In the genomic region with DNA sequence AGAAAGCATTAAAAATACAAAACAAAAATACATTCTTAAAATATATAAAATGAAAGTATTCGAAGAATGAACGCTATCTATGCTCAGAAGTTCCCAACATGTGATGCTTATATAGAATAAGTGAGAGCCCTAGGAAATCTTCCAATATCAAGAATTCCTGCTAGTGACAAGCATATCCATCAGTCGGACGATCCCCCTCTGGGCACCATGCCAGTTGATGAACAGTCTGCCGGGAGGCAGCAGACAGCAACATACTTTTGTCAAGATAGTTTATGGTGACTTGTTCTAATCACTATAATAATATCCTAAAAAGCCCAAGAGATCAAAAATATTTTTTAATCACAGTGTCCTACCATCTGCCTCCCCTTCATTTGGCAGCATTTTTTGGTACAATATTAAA, we compare ENCODE assay signal across 17 mouse cellular contexts.
DNase-seq lines count a peak whose midpoint lies in the region; ATAC-seq lines count a peak whose summit lies in the region.
"Had no signal": no experiment of that assay in that cellular context is flagged by ENCODE, and none has a peak within 500 bp of the region (broad histone marks: within the 10 kb centered on the region; RNA-seq: fewer than 3 reads in every experiment).

No protein-coding gene starts in this region.

- no peaks in the 10 kb centered on the region for H3K27me3 ChIP-seq in lung, embryonic 16.5 days (ENCODE audit: control insufficient read depth, insufficient read depth, low read depth, low read length)
- H3K27me3 ChIP-seq: embryonic facial prominence, embryonic 12.5 days; hindbrain, embryonic 12.5 days; liver, embryonic 15.5 days; midbrain, embryonic 12.5 days; stomach, embryonic 15.5 days had no signal

- H3K4me1 ChIP-seq in lung, embryonic 16.5 days (replicated peaks; ENCODE audit: control insufficient read depth, insufficient read depth, low read length), result no peaks in the 10 kb centered on the region
- H3K4me1 ChIP-seq: embryonic facial prominence, embryonic 12.5 days; hindbrain, embryonic 12.5 days; limb, embryonic 10.5 days; liver, embryonic 15.5 days; midbrain, embryonic 12.5 days; stomach, embryonic 15.5 days had no signal

- no peak overlapping the region for H3K9ac ChIP-seq in lung, embryonic 16.5 days (ENCODE audit: low read length)
- H3K9ac ChIP-seq: embryonic facial prominence, embryonic 12.5 days; heart, embryonic 13.5 days; hindbrain, embryonic 12.5 days; liver, embryonic 15.5 days; midbrain, embryonic 12.5 days; stomach, embryonic 15.5 days had no signal

- H3K27ac ChIP-seq in lung, embryonic 16.5 days (ENCODE audit: low read length), result no peak overlapping the region
- H3K27ac ChIP-seq: embryonic facial prominence, embryonic 12.5 days; heart, embryonic 13.5 days; hindbrain, embryonic 12.5 days; limb, embryonic 10.5 days; liver, embryonic 15.5 days; midbrain, embryonic 12.5 days; stomach, embryonic 15.5 days had no signal

- intact Hi-C loops in heart, postnatal 10 days (cut with DNase I), result no loop called here

- peak; percentile 29 for DNase-seq in adrenal gland, postnatal 14 days
- no peak for DNase-seq in adrenal gland, adult (ENCODE audit: inconsistent age in 2 of 2, low spot score in 1 of 2)
- DNase-seq in heart, postnatal 4 days, result peak; percentile 6
- no peak for DNase-seq in heart, postnatal 10 days
- DNase-seq in lung, postnatal 36 days, result no peak
- peak; percentile 23 to 34 for DNase-seq in layer of hippocampus, postnatal 10 days (ENCODE audit: low spot score in 2 of 2)
- DNase-seq in thymus, postnatal 36 days, result no peak
- DNase-seq: kidney, adult 2 months; thymus, postnatal 4 days had no signal

- no peak overlapping the region for H3K4me2 ChIP-seq in lung, embryonic 16.5 days (ENCODE audit: low read depth, low read length)
- H3K4me2 ChIP-seq: embryonic facial prominence, embryonic 12.5 days; heart, embryonic 13.5 days; hindbrain, embryonic 12.5 days; liver, embryonic 15.5 days; midbrain, embryonic 12.5 days; stomach, embryonic 15.5 days had no signal

- 44% methylated on average over 5 of the region's 5 CpGs for WGBS in lung, embryonic 16.5 days

- H3K4me3 ChIP-seq in lung, embryonic 16.5 days (ENCODE audit: low read length), result no peak overlapping the region
- H3K4me3 ChIP-seq: embryonic facial prominence, embryonic 12.5 days; heart, embryonic 13.5 days; hindbrain, embryonic 12.5 days; limb, embryonic 10.5 days; liver, embryonic 15.5 days; midbrain, embryonic 12.5 days; stomach, embryonic 15.5 days had no signal

- H3K36me3 ChIP-seq in lung, embryonic 16.5 days (ENCODE audit: control insufficient read depth, insufficient read depth, low read length), result no peaks in the 10 kb centered on the region
- H3K36me3 ChIP-seq: embryonic facial prominence, embryonic 12.5 days; heart, embryonic 13.5 days; hindbrain, embryonic 12.5 days; limb, embryonic 10.5 days; liver, embryonic 15.5 days; midbrain, embryonic 12.5 days; stomach, embryonic 15.5 days had no signal

- ATAC-seq in lung, embryonic 16.5 days (ENCODE audit: low read depth), result peak; percentile 56; the same call in 1 of the 2 replicates

- no peaks in the 10 kb centered on the region for H3K9me3 ChIP-seq in lung, embryonic 16.5 days (ENCODE audit: control insufficient read depth, low read length)
- H3K9me3 ChIP-seq: embryonic facial prominence, embryonic 12.5 days; heart, embryonic 13.5 days; hindbrain, embryonic 12.5 days; limb, embryonic 10.5 days; liver, embryonic 15.5 days; midbrain, embryonic 12.5 days; stomach, embryonic 15.5 days had no signal

Comparison
In these comparisons a context has a peak if more than half of its experiments do, and no peak if none do; other contexts are left out.
1. DNase-seq: peak in adrenal gland, postnatal 14 days (single experiment), heart, postnatal 4 days (single experiment) and layer of hippocampus, postnatal 10 days (2 of 2); none in adrenal gland, adult (0 of 2), heart, postnatal 10 days (0 of 2), lung, postnatal 36 days (single experiment) and thymus, postnatal 36 days (0 of 2).